Mouse (Mus musculus) small intestine, adult 2 months (tissue): Measurements from ENCODE around the gene BC030500.

Experiments
- CTCF ChIP-seq: fragments of 200-500 bp; IDR thresholded peaks from 2 replicates; pipeline ENCODE4 v1.5.1; 2012; ENCODE audit warnings: low read depth, mild to moderate bottlenecking, control low read depth, inconsistent platforms, low read length, moderate library complexity, mixed read lengths; ENCODE audit not compliant: insufficient replicate concordance, insufficient read length; ENCODE audit errors: extremely low read depth
- POLR2A ChIP-seq: fragments of 200-500 bp; IDR thresholded peaks from 2 replicates; pipeline ENCODE4 v1.6.1; 2012; ENCODE audit warnings: low read depth, mild to moderate bottlenecking, control low read depth, inconsistent platforms, low read length, moderate library complexity

DNA sequence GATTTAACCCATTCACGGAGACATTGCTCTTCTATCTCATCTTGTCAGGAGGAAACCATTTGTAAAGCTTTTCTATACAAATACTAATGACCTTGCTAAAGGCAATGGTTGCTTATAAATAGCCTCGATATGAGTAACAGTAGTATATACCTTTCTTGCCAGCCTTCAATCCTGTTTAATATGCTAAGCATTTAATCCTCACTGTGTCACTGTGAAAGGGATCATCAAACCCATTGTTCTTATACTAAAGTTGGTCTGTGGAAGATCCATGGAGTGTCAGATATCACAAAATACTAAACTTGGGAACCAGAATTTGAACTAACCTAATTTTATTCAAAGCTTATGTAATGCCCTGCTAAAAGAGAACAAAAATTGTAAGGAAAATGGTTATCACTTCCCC is 7.1 kb upstream of the BC030500 start:
- TF ChIP-seq CTCF, result no peak
- no peak for TF ChIP-seq POLR2A
